Mouse (Mus musculus) ES-E14 (cell line): Measurements from ENCODE around the gene Ppbp.

Source experiments
- HCFC1 ChIP-seq: IDR thresholded peaks from 2 replicates; pipeline ENCODE4 v1.6.1; 2012; ENCODE audit warnings: low read length, inconsistent platforms, borderline replicate concordance; ENCODE audit not compliant: insufficient read depth
- MAFK ChIP-seq: IDR thresholded peaks from 2 replicates; pipeline ENCODE4 v1.6.1; 2014; ENCODE audit warnings: mild to moderate bottlenecking, low read depth, low read length, inconsistent platforms; ENCODE audit not compliant: insufficient read depth
- ZC3H11A ChIP-seq: IDR thresholded peaks from 2 replicates; pipeline ENCODE4 v1.6.1; 2012; ENCODE audit warnings: low read depth, mild to moderate bottlenecking, inconsistent platforms, low read length, borderline replicate concordance

GRCm38 (mm10) chr5:90768218-90768617, at the start of gene Ppbp:
- TF ChIP-seq ZC3H11A: no peak
- TF ChIP-seq HCFC1: no peak
- TF ChIP-seq MAFK: no peak
